Mouse (Mus musculus) kidney, adult 2 months (tissue): Measurements from ENCODE around the gene Cutc. TPM values are rescaled to one million over a fixed set of nuclear protein-coding genes. Genes with fewer than 3 reads are reported as not detected.

ENCODE experiments used
- DNase-seq: peaks from one replicate; pipeline ENCODE4 v3.0.0; 2021
- H3K27ac ChIP-seq: fragments of 200-500 bp; 2 replicates; pipeline ENCODE4 v1.5.1; 2012; ENCODE audit warnings: low read depth, low read length, control low read depth, inconsistent platforms; ENCODE audit not compliant: insufficient read depth
- H3K27me3 ChIP-seq: fragments of 200-500 bp; replicated peaks from 2 replicates; pipeline ENCODE4 v1.6.1; 2012; ENCODE audit warnings: mild to moderate bottlenecking, moderate library complexity, low read length, inconsistent platforms; ENCODE audit not compliant: control insufficient read depth, insufficient read depth
- H3K36me3 ChIP-seq: fragments of 200-500 bp; 2 replicates; pipeline ENCODE4 v1.6.1; 2012; ENCODE audit warnings: mild to moderate bottlenecking, moderate library complexity, low read length, inconsistent platforms; ENCODE audit not compliant: control insufficient read depth, insufficient read depth
- H3K4me1 ChIP-seq: fragments of 200-500 bp; 2 replicates; pipeline ENCODE4 v1.6.1; 2011; ENCODE audit warnings: low read length; ENCODE audit not compliant: control insufficient read depth, insufficient read depth
- H3K4me3 ChIP-seq: fragments of 200-500 bp; 2 replicates; pipeline ENCODE4 v1.5.1; 2011; ENCODE audit warnings: mild to moderate bottlenecking, low read depth, low read length, control low read depth; ENCODE audit not compliant: insufficient read depth
- CTCF ChIP-seq: fragments of 200-500 bp; conservative IDR thresholded peaks from 2 replicates; pipeline ENCODE4 v1.5.1; 2011; ENCODE audit warnings: low read depth, mild to moderate bottlenecking, control low read depth, low read length, moderate library complexity, mixed read lengths; ENCODE audit not compliant: insufficient read depth, insufficient read length
- POLR2A ChIP-seq: fragments of 200-500 bp; IDR thresholded peaks from one replicate; pipeline ENCODE4 v1.6.1; 2011; ENCODE audit warnings: low read depth, low read length, control low read depth
- WGBS: fragments of 180-500 bp; shearing (Covaris S2); methylation state at CpG from one replicate; pipeline ENCODE4 v1.1.7; 2018; 5-methylcytosine and 5-hydroxymethylcytosine counted together
- polyA plus RNA-seq: library from polyadenylated mRNA; depleted of rRNA; stranded (reverse); fragments of >200 nt; gene quantifications from 2 replicates; pipeline ENCODE4 v1.2.3, GENCODE M21; 2012

The Cutc gene
- polyA plus RNA-seq, 1 experiment: 12.7 TPM

- Histone ChIP-seq H3K4me3 (no peak overlapping the region), H3K27me3 (no peaks in the 10 kb centered on the region), H3K36me3 (no peaks in the 10 kb centered on the region; the same call in 1 of the 2 replicates), H3K4me1 (peaks cover 10% of the 10 kb centered on the region), H3K27ac (no peak overlapping the region)
- no peak for DNase-seq
- TF ChIP-seq CTCF: no peak
- TF ChIP-seq POLR2A: no peak
- 87% methylated on average over 5 of the region's 5 CpGs for WGBS
Measured at GRCm38 (mm10) chr19:43766451-43766850, 13.7 kb downstream of the Cutc start.

GRCm38 (mm10) chr19:43767549-43768322, 14.9 kb downstream of the Cutc start:
- WGBS: 47% methylated on average over 9 of the region's 9 CpGs
- peak; percentile 81 for DNase-seq

GRCm38 (mm10) chr19:43769366-43769960, 16.7 kb downstream of the Cutc start:
- peak; percentile 65 for DNase-seq
- peak overlapping the region; percentile 71; the same call in 1 of the 2 replicates for H3K27ac ChIP-seq
- no peak for TF ChIP-seq POLR2A
- TF ChIP-seq CTCF: no peak
- H3K4me1 ChIP-seq: peaks cover 15% of the 10 kb centered on the region
- WGBS: 42% methylated on average over 5 of the region's 5 CpGs
- H3K36me3 ChIP-seq: no peaks in the 10 kb centered on the region; the same call in 1 of the 2 replicates
- no peaks in the 10 kb centered on the region for H3K27me3 ChIP-seq
- no peak overlapping the region for H3K4me3 ChIP-seq

More at GRCm38 (mm10) chr19:43767549-43768322, 14.9 kb downstream of the Cutc start:
- no peaks in the 10 kb centered on the region; the same call in 1 of the 2 replicates for H3K36me3 ChIP-seq
- TF ChIP-seq CTCF (no peak), POLR2A (no peak)
- peak overlapping the region; percentile 96 for H3K27ac ChIP-seq
- H3K4me1 ChIP-seq: peaks cover 10% of the 10 kb centered on the region
- H3K4me3 ChIP-seq: no peak overlapping the region
- H3K27me3 ChIP-seq: no peaks in the 10 kb centered on the region

- Histone ChIP-seq H3K4me3 (no peak overlapping the region), H3K4me1 (peaks cover 17% of the 10 kb centered on the region), H3K27ac (no peak overlapping the region), H3K36me3 (no peaks in the 10 kb centered on the region; the same call in 1 of the 2 replicates), H3K27me3 (no peaks in the 10 kb centered on the region)
- no peak for DNase-seq
- no peak for TF ChIP-seq CTCF
- no peak for TF ChIP-seq POLR2A
- WGBS: 82% methylated on average over 4 of the region's 4 CpGs
Measured at GRCm38 (mm10) chr19:43770584-43770983, 17.8 kb downstream of the Cutc start.

- H3K27me3 ChIP-seq: no peaks in the 10 kb centered on the region
- no peak overlapping the region for H3K27ac ChIP-seq
- TF ChIP-seq POLR2A: no peak
- TF ChIP-seq CTCF: no peak
- H3K4me3 ChIP-seq: no peak overlapping the region
- H3K4me1 ChIP-seq: peaks cover 19% of the 10 kb centered on the region
- 85% methylated on average over 5 of the region's 5 CpGs for WGBS
- no peaks in the 10 kb centered on the region; the same call in 1 of the 2 replicates for H3K36me3 ChIP-seq
- DNase-seq: no peak
Measured at GRCm38 (mm10) chr19:43771499-43771969, 18.7 kb downstream of the Cutc start.

- no peaks in the 10 kb centered on the region for H3K27me3 ChIP-seq
- WGBS: 53% methylated on average over 6 of the region's 6 CpGs
- peak overlapping the region; percentile 78 for H3K27ac ChIP-seq
- H3K4me1 ChIP-seq: peaks cover 20% of the 10 kb centered on the region
- TF ChIP-seq CTCF (no peak), POLR2A (no peak)
- H3K4me3 ChIP-seq: no peak overlapping the region
- no peaks in the 10 kb centered on the region; the same call in 1 of the 2 replicates for H3K36me3 ChIP-seq
- peak; percentile 68 for DNase-seq
Measured at GRCm38 (mm10) chr19:43772311-43772710, 19.5 kb downstream of the Cutc start.

GRCm38 (mm10) chr19:43775433-43775832, 22.6 kb downstream of the Cutc start:
- WGBS: 58% methylated on average over 10 of the region's 10 CpGs
- no peaks in the 10 kb centered on the region for H3K27me3 ChIP-seq
- H3K36me3 ChIP-seq: no peaks in the 10 kb centered on the region
- H3K4me3 ChIP-seq: no peak overlapping the region
- DNase-seq: peak; percentile 72
- H3K27ac ChIP-seq: peak overlapping the region; percentile 79
- TF ChIP-seq CTCF (no peak), POLR2A (no peak)
- H3K4me1 ChIP-seq: peaks cover 10% of the 10 kb centered on the region; the same call in 1 of the 2 replicates
